22 mouse cellular contexts compared by ENCODE assay signal in genomic region chr2:70031472-70031871, GRCm38 (mm10). TPM values are rescaled to one million over a fixed set of nuclear protein-coding genes. Genes with fewer than 3 reads are reported as not detected.
"Had no signal": no experiment of that assay in that cellular context is flagged by ENCODE, and none has a peak within 500 bp of the region (broad histone marks: within the 10 kb centered on the region; RNA-seq: fewer than 3 reads in every experiment).

No protein-coding gene starts in this region.

- DNase-seq: gastrocnemius, postnatal 14 days; gastrocnemius, postnatal 36 days; heart, adult 18-20 months; heart, postnatal 10 days; heart, postnatal 36 days; kidney, adult 11 months; kidney, adult 2 months; kidney, adult 9 months; kidney, postnatal 14 days; kidney, postnatal 36 days; layer of hippocampus, adult 9-11 months; layer of hippocampus, postnatal 36 days; left cerebral cortex, postnatal 4 days had no signal

RNA-seq across cellular contexts. Expression of gene Myo3b, which starts 7.5 kb away (rescaled TPM):
- total RNA-seq: gastrocnemius, adult 18-20 months; gastrocnemius, adult 8-10 months; gastrocnemius, postnatal 14 days; gastrocnemius, postnatal 36 days; liver, adult 2 months had no signal
- polyA plus RNA-seq: limb, embryonic 11.5 days; limb, embryonic 13.5 days; limb, embryonic 15.5 days; liver, adult 2 months; liver, embryonic 12.5 days; liver, embryonic 14.5 days; liver, embryonic 16.5 days had no signal
